Mouse (Mus musculus): ENCODE data around the gene Marveld2. TPM values are rescaled to one million over a fixed set of nuclear protein-coding genes. Genes with fewer than 3 reads are reported as not detected.

The Marveld2 gene
- 2.1 and 2.3 TPM in 2 replicates for polyA plus RNA-seq (2016; fragmentation: Nextera tagmentation; extraction: Ambion mirVana)

DNA sequence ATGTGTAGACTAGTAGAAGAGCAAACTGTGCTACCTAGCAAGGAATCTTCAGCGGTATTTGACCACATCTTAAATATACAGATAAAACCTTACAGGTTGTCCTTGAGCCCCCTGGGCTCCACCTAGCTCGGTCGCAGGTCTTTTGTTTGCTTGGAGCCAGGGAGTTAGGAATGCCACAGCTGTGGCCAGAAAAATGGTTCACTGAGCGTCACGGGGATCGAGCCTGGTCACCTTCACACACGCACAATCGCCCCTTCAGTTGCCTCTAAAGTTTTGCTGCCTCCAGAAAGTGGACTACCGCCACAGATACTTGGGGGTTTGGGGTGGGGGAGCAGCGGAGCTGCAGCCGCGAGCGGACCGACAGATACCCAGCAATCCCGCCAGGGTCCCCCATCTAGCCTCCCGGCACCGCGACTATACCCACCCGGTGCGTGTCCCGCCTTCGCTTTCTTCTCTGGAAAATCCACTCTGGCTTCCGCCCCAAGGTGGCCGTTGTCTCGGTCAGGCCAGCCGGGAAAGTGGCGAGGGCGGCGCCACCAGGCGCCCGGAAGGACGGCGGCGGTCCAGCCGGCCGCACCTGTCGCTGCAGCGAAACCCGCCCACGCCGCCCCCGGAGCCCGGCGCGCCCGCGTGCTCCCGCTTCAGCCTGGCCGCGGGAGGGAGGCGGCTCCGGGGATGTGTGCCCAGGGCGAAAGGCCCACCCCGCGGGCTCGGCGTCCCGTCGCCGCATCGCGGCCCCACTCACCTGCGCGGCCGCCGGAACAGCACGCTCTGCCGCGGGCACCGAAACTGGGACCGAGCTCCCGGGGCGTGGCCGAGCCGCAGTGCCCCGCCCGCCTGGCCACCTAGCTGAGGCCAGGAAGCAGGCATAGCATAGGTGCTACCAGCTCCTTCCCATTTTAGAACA is at the start of gene Marveld2:
Gene Marveld2, minus strand, starts transcription at position 791 of the 907 bp plus-strand sequence.
- Histone ChIP-seq H3K36me3 (peaks cover 43% of the 10 kb centered on the region), H3K27ac (replicated peaks) (peak within 1 kb of the TSS; percentile 63; the same call in 1 of the 2 replicates), H3K9me3 (replicated peaks) (no peaks in the 10 kb centered on the region), H3K27me3 (ENCODE audit: low read depth, poor library complexity, severe bottlenecking) (peaks cover 30% of the 10 kb centered on the region), H3K4me1 (peaks cover 9% of the 10 kb centered on the region), H3K4me3 (peak within 1 kb of the TSS; percentile 63)
- DNase-seq (ENCODE audit: low spot score), result peak; percentile 47
- 2% methylated on average over 77 of the region's 77 CpGs for WGBS

GRCm38 (mm10) chr13:100659864-100660456 is 43.2 kb upstream of the Marveld2 start:
- Histone ChIP-seq H3K27ac (replicated peaks) (no peak overlapping the region), H3K4me1 (no peaks in the 10 kb centered on the region), H3K27me3 (ENCODE audit: low read depth, poor library complexity, severe bottlenecking) (no peaks in the 10 kb centered on the region), H3K36me3 (peaks cover 56% of the 10 kb centered on the region), H3K4me3 (no peak overlapping the region), H3K9me3 (replicated peaks) (no peaks in the 10 kb centered on the region)
- peak; percentile 62 for DNase-seq (ENCODE audit: low spot score)
- 52% methylated on average over 4 of the region's 4 CpGs for whole genome bisulfite sequencing

GRCm38 (mm10) chr13:100658091-100658490 is 41.3 kb upstream of the Marveld2 start:
- DNase-seq (ENCODE audit: low spot score), result no peak
- Histone ChIP-seq H3K9me3 (replicated peaks) (no peaks in the 10 kb centered on the region), H3K36me3 (peaks cover 54% of the 10 kb centered on the region), H3K27ac (replicated peaks) (no peak overlapping the region), H3K27me3 (ENCODE audit: low read depth, poor library complexity, severe bottlenecking) (no peaks in the 10 kb centered on the region), H3K4me3 (no peak overlapping the region), H3K4me1 (no peaks in the 10 kb centered on the region)
- WGBS, result 96% methylated on average over 5 of the region's 5 CpGs

DNA sequence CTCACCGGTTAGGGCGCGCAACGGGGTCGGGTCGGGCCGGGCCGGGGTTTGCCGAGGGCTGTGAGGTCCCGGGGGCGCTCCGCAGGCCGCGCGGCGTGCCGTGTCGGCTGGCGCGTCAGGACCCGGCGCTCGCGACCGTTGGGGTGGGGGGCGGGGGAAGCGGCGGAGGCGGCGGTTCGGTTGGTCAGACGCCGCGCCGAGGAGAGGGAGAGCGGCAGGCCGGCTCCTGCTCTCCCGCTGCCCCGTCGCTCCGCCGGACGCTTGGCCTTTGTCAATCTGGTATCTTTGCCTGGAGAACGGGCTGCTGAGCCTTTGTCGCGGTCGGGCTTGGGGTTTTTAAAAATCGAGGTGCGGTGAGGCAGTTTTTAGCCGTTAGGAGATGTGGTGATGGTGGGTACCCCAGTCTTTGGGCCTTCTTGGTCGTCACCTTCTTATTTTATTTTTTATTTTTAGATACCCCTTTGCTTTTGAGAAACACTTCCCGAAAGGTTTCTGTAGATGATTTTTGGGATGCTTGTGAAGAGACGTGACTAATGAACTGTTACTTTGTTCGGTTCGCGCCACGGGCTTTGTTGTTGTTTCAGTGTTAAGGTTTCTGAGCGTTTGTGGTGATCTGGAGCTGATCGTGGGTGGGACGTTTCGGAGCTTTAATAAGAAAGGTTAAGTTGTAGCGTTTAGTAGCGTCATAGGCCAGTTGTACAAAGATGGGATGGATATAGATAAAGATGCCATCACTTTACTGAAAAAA is 34.8 kb upstream of the Marveld2 start, which contains the start of gene Taf9:
Gene Taf9, plus strand, starts transcription at position 141 of the 748 bp plus-strand sequence.
- Histone ChIP-seq H3K36me3 (peaks cover 43% of the 10 kb centered on the region), H3K27ac (replicated peaks) (peak within 1 kb of the TSS; percentile 100), H3K27me3 (ENCODE audit: low read depth, poor library complexity, severe bottlenecking) (no peaks in the 10 kb centered on the region), H3K4me3 (peak within 1 kb of the TSS; percentile 82), H3K9me3 (replicated peaks) (no peaks in the 10 kb centered on the region), H3K4me1 (peaks cover 14% of the 10 kb centered on the region)
- DNase-seq (ENCODE audit: low spot score), result no peak
- 1% methylated on average over 55 of the region's 63 CpGs for WGBS

DNA sequence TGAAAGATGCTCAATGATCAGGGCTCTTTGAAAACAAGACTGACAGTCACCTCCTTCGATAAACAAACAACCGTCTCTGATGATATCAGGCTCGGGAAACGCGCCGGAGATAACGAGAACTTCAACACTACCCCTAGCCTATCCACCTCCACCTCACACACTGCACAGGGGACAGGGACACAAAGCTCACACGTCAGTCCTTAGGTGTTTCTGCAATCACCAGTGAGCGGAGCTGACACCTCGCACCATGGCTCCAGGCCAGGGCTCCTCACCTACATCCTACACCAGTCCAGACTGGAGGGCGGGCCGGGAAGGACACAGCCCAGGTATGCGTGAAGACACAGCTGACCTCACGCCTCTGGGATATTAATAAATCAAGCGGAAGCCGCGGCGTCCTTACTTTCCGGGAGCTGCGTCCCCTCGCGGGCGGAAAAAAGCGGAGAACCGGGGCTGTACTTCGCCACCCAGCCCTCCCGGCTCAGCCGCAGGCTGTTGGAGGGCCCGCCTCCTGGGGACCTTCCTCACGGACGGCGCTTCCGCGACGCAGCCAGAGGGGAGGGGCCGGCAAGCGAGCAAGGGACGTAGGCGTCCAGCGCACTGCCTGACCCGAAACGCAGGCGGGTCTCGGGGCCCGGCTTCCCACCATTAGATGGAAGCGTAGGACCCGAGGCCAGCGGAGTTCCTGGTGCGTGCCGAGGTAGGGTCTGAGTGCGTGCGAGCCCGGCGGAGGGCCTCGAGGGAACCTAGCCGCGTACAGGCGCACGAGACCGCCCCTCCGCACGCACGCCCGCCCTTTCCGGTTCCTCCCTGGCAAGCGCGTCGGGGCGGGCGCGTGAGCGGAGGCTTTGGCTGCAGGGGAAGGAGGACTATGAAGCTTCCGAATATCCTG is 34.0 kb upstream of the Marveld2 start, which contains the start of the genes Ak6 and Rad17:
Gene Ak6, plus strand, starts transcription at position 430 of the 889 bp plus-strand sequence.
Gene Rad17, minus strand, starts transcription at position 502 of the 889 bp plus-strand sequence.
- H3K36me3 ChIP-seq, result peaks cover 44% of the 10 kb centered on the region
- H3K27ac ChIP-seq (replicated peaks), result peak within 1 kb of the TSS; percentile 100
- H3K27me3 ChIP-seq (ENCODE audit: low read depth, poor library complexity, severe bottlenecking), result no peaks in the 10 kb centered on the region
- peak within 1 kb of the TSS; percentile 82 for H3K4me3 ChIP-seq
- H3K9me3 ChIP-seq (replicated peaks), result no peaks in the 10 kb centered on the region
- DNase-seq (ENCODE audit: low spot score), result peak; percentile 93
- under 1% methylated on average over 72 of the region's 73 CpGs for WGBS
- peaks cover 14% of the 10 kb centered on the region for H3K4me1 ChIP-seq

DNA sequence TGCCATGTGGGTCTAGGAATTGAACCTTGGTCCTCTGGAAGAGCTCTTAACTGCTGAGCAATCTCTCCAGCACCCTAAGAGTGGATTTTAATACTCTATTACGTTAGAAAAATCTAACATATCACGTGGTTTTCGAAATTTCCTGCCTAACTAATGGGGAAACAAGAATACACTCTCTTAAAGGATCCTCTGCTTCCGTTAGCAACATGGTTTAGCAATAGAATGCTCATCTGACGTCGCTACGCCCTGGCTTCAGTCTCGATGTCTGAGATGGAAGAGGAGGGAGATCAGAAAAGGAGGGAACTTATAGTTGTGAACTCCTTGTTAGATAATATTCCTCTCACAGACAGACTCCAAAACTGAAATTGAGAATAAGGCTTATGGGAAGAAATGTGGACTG is 31.5 kb upstream of the Marveld2 start:
- peaks cover 14% of the 10 kb centered on the region for H3K4me1 ChIP-seq
- no peak for DNase-seq (ENCODE audit: low spot score)
- no peak overlapping the region for H3K27ac ChIP-seq (replicated peaks)
- H3K27me3 ChIP-seq (ENCODE audit: low read depth, poor library complexity, severe bottlenecking), result no peaks in the 10 kb centered on the region
- 96% methylated on average over 8 of the region's 8 CpGs for WGBS
- H3K36me3 ChIP-seq, result peaks cover 50% of the 10 kb centered on the region
- H3K4me3 ChIP-seq, result no peak overlapping the region
- no peaks in the 10 kb centered on the region for H3K9me3 ChIP-seq (replicated peaks)

GRCm38 (mm10) chr13:100642471-100643209 is 25.9 kb upstream of the Marveld2 start:
- H3K27ac ChIP-seq (replicated peaks), result no peak overlapping the region
- H3K4me3 ChIP-seq, result no peak overlapping the region
- DNase-seq (ENCODE audit: low spot score), result no peak
- WGBS, result 93% methylated on average over 4 of the region's 4 CpGs
- H3K27me3 ChIP-seq (ENCODE audit: low read depth, poor library complexity, severe bottlenecking), result no peaks in the 10 kb centered on the region
- H3K9me3 ChIP-seq (replicated peaks), result no peaks in the 10 kb centered on the region
- peaks cover 92% of the 10 kb centered on the region for H3K36me3 ChIP-seq
- no peaks in the 10 kb centered on the region for H3K4me1 ChIP-seq

GRCm38 (mm10) chr13:100634106-100634691 is 17.4 kb upstream of the Marveld2 start:
- no peak overlapping the region for H3K27ac ChIP-seq (replicated peaks)
- no peaks in the 10 kb centered on the region for H3K4me1 ChIP-seq
- peaks cover 94% of the 10 kb centered on the region for H3K36me3 ChIP-seq
- no peak for DNase-seq (ENCODE audit: low spot score)
- WGBS, result 93% methylated on average over 3 of the region's 3 CpGs
- no peaks in the 10 kb centered on the region for H3K27me3 ChIP-seq (ENCODE audit: low read depth, poor library complexity, severe bottlenecking)
- H3K9me3 ChIP-seq (replicated peaks), result no peaks in the 10 kb centered on the region
- no peak overlapping the region for H3K4me3 ChIP-seq

DNA sequence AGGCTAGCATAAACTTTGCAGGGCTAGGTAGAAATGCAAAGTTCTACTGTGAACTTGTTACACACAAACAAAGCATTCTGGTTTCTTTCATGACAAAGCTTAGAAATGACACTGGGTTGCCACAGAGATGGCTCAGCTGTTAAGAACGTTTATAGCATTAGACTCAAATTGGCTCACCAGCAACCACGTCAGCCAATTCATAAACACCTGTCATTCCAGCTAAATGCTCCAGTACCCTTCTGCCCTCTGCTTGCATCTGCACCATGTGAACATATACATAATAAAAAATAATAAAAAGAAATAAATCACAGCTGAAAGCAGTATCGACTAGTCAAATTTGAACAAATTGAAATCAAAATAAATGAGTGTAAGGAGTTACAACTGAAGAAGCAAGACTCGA is 5.5 kb upstream of the Marveld2 start:
- H3K36me3 ChIP-seq, result peaks cover 94% of the 10 kb centered on the region
- H3K4me3 ChIP-seq, result no peak overlapping the region
- H3K27ac ChIP-seq (replicated peaks), result no peak overlapping the region
- H3K4me1 ChIP-seq, result no peaks in the 10 kb centered on the region
- DNase-seq (ENCODE audit: low spot score), result no peak
- peaks cover 9% of the 10 kb centered on the region for H3K27me3 ChIP-seq (ENCODE audit: low read depth, poor library complexity, severe bottlenecking)
- 89% methylated on average over 4 of the region's 4 CpGs for WGBS
- no peaks in the 10 kb centered on the region for H3K9me3 ChIP-seq (replicated peaks)

DNA sequence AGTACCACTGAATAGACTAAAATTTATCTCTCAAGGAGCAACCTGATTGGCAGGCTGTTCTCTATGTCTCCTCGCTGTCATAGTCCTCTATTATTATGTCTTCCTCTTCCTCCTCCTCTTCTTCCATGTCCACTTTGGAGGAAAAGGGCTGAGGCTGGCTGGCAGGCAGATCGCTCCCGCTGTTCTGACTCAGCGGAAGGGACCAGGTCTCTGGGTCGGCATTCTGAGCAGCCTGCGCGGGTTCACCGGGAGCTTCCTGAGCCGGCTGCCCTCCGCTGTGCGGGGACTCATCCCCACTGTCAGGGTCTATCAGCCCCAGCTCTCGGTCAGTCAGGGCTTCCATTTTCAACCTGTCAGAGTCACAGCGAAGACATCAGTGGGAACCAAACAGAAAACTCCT is 812 bp upstream of the Marveld2 start:
- no peak for DNase-seq (ENCODE audit: low spot score)
- Histone ChIP-seq H3K27me3 (ENCODE audit: low read depth, poor library complexity, severe bottlenecking) (peaks cover 30% of the 10 kb centered on the region), H3K36me3 (peaks cover 51% of the 10 kb centered on the region), H3K4me3 (no peak overlapping the region), H3K4me1 (peaks cover 9% of the 10 kb centered on the region), H3K27ac (replicated peaks) (no peak overlapping the region), H3K9me3 (replicated peaks) (no peaks in the 10 kb centered on the region)
- 77% methylated on average over 13 of the region's 13 CpGs for WGBS

DNA sequence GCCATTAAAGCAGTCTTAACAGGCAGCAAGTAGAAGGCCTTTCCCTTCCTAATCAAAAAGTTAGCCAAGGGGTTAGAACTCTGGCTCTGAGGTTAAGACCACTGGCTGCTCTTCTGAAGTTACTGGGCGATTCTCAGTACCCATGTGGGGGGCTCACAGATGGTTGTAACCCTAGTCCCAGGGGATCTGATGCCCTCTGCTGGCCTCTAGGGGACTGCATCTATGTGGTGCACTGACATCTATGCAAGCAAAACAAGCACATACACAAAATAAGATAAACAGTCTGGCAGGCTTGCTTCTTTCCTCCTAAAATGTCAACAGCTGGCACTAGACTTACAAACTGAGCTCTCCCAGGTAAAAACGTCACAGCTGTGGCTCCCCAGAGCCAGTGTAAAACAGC is 3.9 kb downstream of the Marveld2 start:
- H3K36me3 ChIP-seq, result peaks cover 10% of the 10 kb centered on the region
- no peak for DNase-seq (ENCODE audit: low spot score)
- peaks cover under 1% of the 10 kb centered on the region; the same call in 1 of the 2 replicates for H3K9me3 ChIP-seq (replicated peaks)
- no peak overlapping the region for H3K27ac ChIP-seq (replicated peaks)
- H3K4me3 ChIP-seq, result no peak overlapping the region
- peaks cover 9% of the 10 kb centered on the region for H3K4me1 ChIP-seq
- 61% methylated on average over 2 of the region's 2 CpGs for WGBS
- H3K27me3 ChIP-seq (ENCODE audit: low read depth, poor library complexity, severe bottlenecking), result peaks cover 28% of the 10 kb centered on the region
